Mouse (Mus musculus) left cerebral cortex, adult 9 months (tissue): ENCODE data around the gene Trim60.
"Not testable (repeated sequence)": the region's sequence is repeated elsewhere in the genome, so short reads cannot be mapped to it uniquely, and the experiment has no call there.

ENCODE experiments used
- DNase-seq, 2 experiments: peaks; one replicate each; pipeline ENCODE4 v3.0.0; 2022; ENCODE audit warnings: low spot score in 2 of 2

Trim60 gene

GRCm38 (mm10) chr8:65018423-65018822, at the start of gene Trim60, which contains the start of gene Trim61:
Trim60 (minus strand) TSS chr8:65018584.
Trim61 (minus strand) TSS chr8:65018523.
- DNase-seq = no peak

GRCm38 (mm10) chr8:65067694-65068472, 49.5 kb upstream of the Trim60 start:
- DNase-seq = no peak

- DNase-seq = no peak
Observed at GRCm38 (mm10) chr8:65067031-65067430, 48.6 kb upstream of the Trim60 start.

- DNase-seq = no peak
Observed at GRCm38 (mm10) chr8:65065622-65066021, 47.2 kb upstream of the Trim60 start.

- no peak for DNase-seq
Observed at GRCm38 (mm10) chr8:65064071-65064470, 45.7 kb upstream of the Trim60 start.

- DNase-seq = no peak
Observed at GRCm38 (mm10) chr8:65062195-65062594, 43.8 kb upstream of the Trim60 start.

GRCm38 (mm10) chr8:65056722-65057121, 38.3 kb upstream of the Trim60 start:
- DNase-seq = no peak

- no peak for DNase-seq
Observed at GRCm38 (mm10) chr8:65053968-65054367, 35.6 kb upstream of the Trim60 start.

- no peak for DNase-seq
Observed at GRCm38 (mm10) chr8:65053554-65053953, 35.2 kb upstream of the Trim60 start.

GRCm38 (mm10) chr8:65047801-65048200, 29.4 kb upstream of the Trim60 start:
- DNase-seq = no peak

GRCm38 (mm10) chr8:65047193-65047592, 28.8 kb upstream of the Trim60 start:
- no peak for DNase-seq

GRCm38 (mm10) chr8:65046565-65046964, 28.2 kb upstream of the Trim60 start:
- DNase-seq = no peak

GRCm38 (mm10) chr8:65037117-65037533, 18.7 kb upstream of the Trim60 start, which contains the start of gene Apela:
Apela (minus strand) TSS chr8:65037336.
- peak in 1 of 2 experiments; percentile 2 for DNase-seq

- no peak for DNase-seq
Observed at GRCm38 (mm10) chr8:65034136-65034535, 15.8 kb upstream of the Trim60 start.

GRCm38 (mm10) chr8:65033056-65033455, 14.7 kb upstream of the Trim60 start:
- no peak for DNase-seq

GRCm38 (mm10) chr8:65032107-65032506, 13.7 kb upstream of the Trim60 start:
- no peak for DNase-seq

GRCm38 (mm10) chr8:65030735-65031485, 12.5 kb upstream of the Trim60 start:
- no peak for DNase-seq

GRCm38 (mm10) chr8:65029776-65030175, 11.4 kb upstream of the Trim60 start:
- no peak for DNase-seq

- DNase-seq = no peak
Observed at GRCm38 (mm10) chr8:65028959-65029686, 10.7 kb upstream of the Trim60 start.

- DNase-seq = peak in 1 of 2 experiments; percentile 75
Observed at GRCm38 (mm10) chr8:65022485-65022884, 4.1 kb upstream of the Trim60 start.

GRCm38 (mm10) chr8:65007616-65008015, 10.8 kb downstream of the Trim60 start:
- not testable (repeated sequence) for DNase-seq

- no peak for DNase-seq
Observed at GRCm38 (mm10) chr8:64998806-64999365, 19.5 kb downstream of the Trim60 start.
